Mouse (Mus musculus) heart, embryonic 11.5 days (tissue): ENCODE data around the gene Hdc. TPM values are rescaled to one million over a fixed set of nuclear protein-coding genes. Genes with fewer than 3 reads are reported as not detected.

Experiments
- ATAC-seq: fragments of 200-750 bp; cut with Nextera tagmentation; replicated peaks from 2 replicates; pipeline ENCODE4 v1.8.0; 2017; ENCODE audit warnings: moderate library complexity; ENCODE audit not compliant: insufficient number of reproducible peaks, low FRiP score, low TSS enrichment
- H3K27ac ChIP-seq: fragments of 300-500 bp; sonication (generic); 2 replicates; pipeline ENCODE4 v1.5.1; 2014; ENCODE audit warnings: mild to moderate bottlenecking, low read depth, low read length
- H3K27me3 ChIP-seq: fragments of 300-500 bp; sonication (generic); 2 replicates; pipeline ENCODE4 v1.6.1; 2014; ENCODE audit warnings: mild to moderate bottlenecking, low read length, mixed read lengths; ENCODE audit not compliant: control insufficient read depth, insufficient read depth
- H3K36me3 ChIP-seq: fragments of 300-500 bp; sonication (generic); 2 replicates; pipeline ENCODE4 v1.6.1; 2014; ENCODE audit warnings: mild to moderate bottlenecking, low read length, moderate library complexity, mixed read lengths; ENCODE audit not compliant: control insufficient read depth, insufficient read depth
- H3K4me1 ChIP-seq: fragments of 300-500 bp; sonication (generic); 2 replicates; pipeline ENCODE4 v1.6.1; 2014; ENCODE audit warnings: low read length; ENCODE audit not compliant: control insufficient read depth, insufficient read depth
- H3K4me2 ChIP-seq: fragments of 300-500 bp; sonication (generic); 2 replicates; pipeline ENCODE4 v1.6.1; 2014; ENCODE audit warnings: mild to moderate bottlenecking, moderate library complexity
- H3K4me3 ChIP-seq: fragments of 300-500 bp; sonication (generic); 2 replicates; pipeline ENCODE4 v1.5.1; 2014; ENCODE audit warnings: low read depth, low read length
- H3K9ac ChIP-seq: fragments of 300-500 bp; sonication (generic); 2 replicates; pipeline ENCODE4 v1.6.1; 2014; ENCODE audit warnings: mild to moderate bottlenecking, low read depth, low read length, moderate library complexity
- H3K9me3 ChIP-seq: fragments of 300-500 bp; sonication (generic); replicated peaks from 2 replicates; pipeline ENCODE4 v1.6.1; 2016; ENCODE audit warnings: low read length; ENCODE audit not compliant: control insufficient read depth
- WGBS: fragments of 180-500 bp; shearing (Covaris S2); extraction: QIAGEN DNeasy Blood & Tissue Kit; methylation state at CpG from one replicate; pipeline ENCODE4 v1.1.7; 2014; ENCODE audit not compliant: insufficient replicate concordance; 5-methylcytosine and 5-hydroxymethylcytosine counted together
- polyA plus RNA-seq: library from polyadenylated mRNA; unstranded; fragments of >200 nt; fragmentation: Nextera tagmentation; extraction: Ambion mirVana; gene quantifications from 2 replicates; pipeline ENCODE4 v1.2.1, GENCODE M21; 2014

The Hdc gene
- polyA plus RNA-seq, 1 experiment from 2014 or later = 4.3 TPM

DNA sequence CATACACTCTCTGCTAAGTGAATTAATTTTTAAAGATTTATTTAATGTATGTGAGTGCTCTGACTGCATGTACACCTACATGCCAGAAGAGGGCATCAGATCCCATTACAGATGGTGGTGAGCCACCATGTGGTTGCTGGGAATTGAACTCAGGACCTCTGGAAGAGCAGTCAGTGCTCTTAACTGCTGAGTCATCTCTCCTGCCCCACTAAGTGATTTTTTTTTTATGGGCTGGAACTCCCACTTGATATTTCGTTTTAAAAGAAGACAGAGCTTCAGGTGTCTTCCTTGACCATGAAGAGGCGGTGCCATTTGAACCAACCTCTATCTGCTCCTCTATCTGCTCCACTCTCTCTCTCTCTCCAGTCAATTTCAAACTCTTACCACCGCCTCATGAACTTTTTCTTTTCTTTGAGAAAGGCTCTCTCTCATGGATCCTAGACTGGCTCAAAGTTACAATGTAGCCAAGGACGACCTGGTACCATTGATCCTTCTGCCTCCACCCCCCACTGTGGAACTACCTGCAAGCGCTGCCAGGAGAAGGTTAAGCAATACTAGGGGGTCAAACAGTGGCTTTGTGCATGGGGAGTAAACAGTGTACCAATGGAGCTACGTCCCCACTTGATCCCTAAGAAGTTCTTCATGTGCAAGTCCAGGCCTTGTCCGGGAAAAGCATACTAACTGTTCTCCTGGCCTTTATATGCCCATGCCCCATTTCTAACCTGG lies 22.6 kb downstream of the Hdc start:
- WGBS = 88% methylated on average over 7 of the region's 7 CpGs
- no peak overlapping the region for H3K4me3 ChIP-seq
- H3K27me3 ChIP-seq = no peaks in the 10 kb centered on the region
- ATAC-seq = no peak
- no peaks in the 10 kb centered on the region for H3K36me3 ChIP-seq
- no peak overlapping the region for H3K4me2 ChIP-seq
- H3K9me3 ChIP-seq = no peaks in the 10 kb centered on the region
- no peak overlapping the region for H3K9ac ChIP-seq
- H3K27ac ChIP-seq = no peak overlapping the region
- no peaks in the 10 kb centered on the region for H3K4me1 ChIP-seq

GRCm38 (mm10) chr2:126593831-126594610 lies 25.1 kb downstream of the Hdc start:
- Histone ChIP-seq H3K9ac (peak overlapping the region; percentile 23; the same call in 1 of the 2 replicates), H3K4me3 (peak overlapping the region; percentile 34), H3K27ac (no peak overlapping the region), H3K9me3 (no peaks in the 10 kb centered on the region), H3K36me3 (no peaks in the 10 kb centered on the region), H3K4me2 (peak overlapping the region; percentile 64), H3K4me1 (no peaks in the 10 kb centered on the region), H3K27me3 (no peaks in the 10 kb centered on the region)
- 18% methylated on average over 26 of the region's 26 CpGs for WGBS
- no peak; the same call in 1 of the 2 replicates for ATAC-seq

GRCm38 (mm10) chr2:126591304-126591703 lies 27.8 kb downstream of the Hdc start:
- Histone ChIP-seq H3K4me2 (no peak overlapping the region), H3K27me3 (no peaks in the 10 kb centered on the region), H3K27ac (no peak overlapping the region), H3K9ac (no peak overlapping the region), H3K4me1 (no peaks in the 10 kb centered on the region), H3K9me3 (no peaks in the 10 kb centered on the region), H3K36me3 (no peaks in the 10 kb centered on the region), H3K4me3 (no peak overlapping the region)
- WGBS = 82% methylated on average over 4 of the region's 4 CpGs
- ATAC-seq = no peak

DNA sequence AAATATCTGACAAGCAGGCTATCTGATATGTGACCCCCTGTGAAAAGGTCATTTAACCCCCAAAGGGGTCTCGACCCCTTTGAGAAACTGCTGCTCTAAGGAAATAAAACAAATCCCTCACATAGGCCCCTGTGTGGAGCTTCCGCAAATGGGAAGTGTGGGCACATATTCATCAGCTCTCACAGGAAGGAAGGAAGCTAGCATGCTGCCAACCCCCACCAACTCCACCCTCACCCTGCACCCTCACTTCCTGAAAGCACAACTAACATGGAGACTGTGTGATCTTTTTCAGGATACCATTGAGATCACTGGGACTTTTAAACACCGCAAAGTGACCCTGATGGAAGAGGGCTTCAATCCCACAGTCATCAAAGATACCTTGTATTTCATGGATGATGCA lies 31.6 kb downstream of the Hdc start:
- Histone ChIP-seq H3K36me3 (no peaks in the 10 kb centered on the region), H3K4me3 (no peak overlapping the region), H3K27ac (no peak overlapping the region), H3K27me3 (no peaks in the 10 kb centered on the region), H3K4me2 (no peak overlapping the region), H3K9me3 (no peaks in the 10 kb centered on the region), H3K4me1 (no peaks in the 10 kb centered on the region), H3K9ac (no peak overlapping the region)
- WGBS = 77% methylated on average over 3 of the region's 3 CpGs
- ATAC-seq = no peak

DNA sequence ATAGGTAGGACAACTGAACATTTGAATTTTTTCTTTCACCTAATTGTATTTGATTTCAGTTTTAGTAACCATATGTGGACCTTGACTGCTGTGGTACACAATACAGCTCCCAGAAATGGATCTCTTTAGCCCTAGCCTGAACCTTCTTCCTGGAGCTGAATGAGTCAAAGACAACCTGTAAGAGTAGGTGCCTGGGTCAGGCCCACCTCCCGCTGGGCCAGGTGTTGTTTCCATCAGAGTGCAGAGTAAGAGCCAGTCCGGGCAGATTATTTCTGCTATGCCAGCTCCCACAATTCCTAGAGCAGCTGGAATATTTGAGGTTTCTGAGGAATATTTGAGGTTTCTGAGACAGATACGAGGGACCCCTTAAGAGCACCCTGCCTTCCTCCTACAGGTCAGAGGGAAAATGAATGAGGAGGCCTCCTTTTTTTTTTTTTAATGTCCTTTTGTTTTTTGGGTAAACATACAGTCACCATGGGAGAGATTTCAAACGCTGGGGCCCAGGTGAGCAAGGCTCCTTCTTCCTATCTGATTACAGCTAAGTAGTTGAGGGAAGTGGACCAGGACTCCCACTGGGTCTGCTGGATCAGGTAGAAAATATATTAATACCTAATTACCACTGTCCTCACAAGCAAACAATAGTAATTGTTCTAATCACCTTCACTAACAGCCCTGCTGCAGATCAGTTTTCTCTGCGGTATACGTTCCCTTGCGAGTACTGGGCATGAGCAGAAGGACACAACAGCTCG lies 34.3 kb downstream of the Hdc start:
- Histone ChIP-seq H3K4me2 (no peak overlapping the region), H3K27me3 (no peaks in the 10 kb centered on the region), H3K4me1 (no peaks in the 10 kb centered on the region), H3K9ac (no peak overlapping the region), H3K4me3 (no peak overlapping the region), H3K36me3 (no peaks in the 10 kb centered on the region), H3K9me3 (no peaks in the 10 kb centered on the region), H3K27ac (no peak overlapping the region)
- ATAC-seq = no peak
- 78% methylated on average over 8 of the region's 8 CpGs for WGBS

GRCm38 (mm10) chr2:126583960-126584359 lies 35.1 kb downstream of the Hdc start:
- no peak overlapping the region for H3K4me2 ChIP-seq
- H3K36me3 ChIP-seq = no peaks in the 10 kb centered on the region
- no peak for ATAC-seq
- no peaks in the 10 kb centered on the region for H3K27me3 ChIP-seq
- no peak overlapping the region for H3K4me3 ChIP-seq
- no peak overlapping the region for H3K27ac ChIP-seq
- no peak overlapping the region for H3K9ac ChIP-seq
- no peaks in the 10 kb centered on the region for H3K4me1 ChIP-seq
- H3K9me3 ChIP-seq = no peaks in the 10 kb centered on the region
- WGBS = 68% methylated on average over 6 of the region's 6 CpGs

DNA sequence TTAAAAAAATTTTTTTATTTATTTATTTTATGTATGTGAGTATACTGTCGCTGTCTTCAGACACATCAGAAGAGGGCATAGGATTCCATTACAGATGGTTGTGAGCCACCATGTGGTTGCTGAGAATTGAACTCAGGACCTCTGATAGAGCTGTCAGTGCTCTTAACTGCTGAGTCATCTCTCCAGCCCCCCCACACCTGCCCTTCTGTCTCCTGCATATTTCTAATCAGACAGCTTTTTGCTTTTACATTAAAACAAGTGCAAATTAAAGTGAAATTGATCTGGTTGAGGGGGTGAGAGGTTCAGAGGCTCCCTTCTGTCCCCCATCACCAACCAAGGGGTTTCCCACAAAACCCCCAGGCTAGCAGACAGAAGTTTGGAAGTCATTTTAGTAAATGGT lies 39.8 kb downstream of the Hdc start:
- H3K27me3 ChIP-seq = no peaks in the 10 kb centered on the region
- 83% methylated on average over 1 of the region's 1 CpGs for WGBS
- H3K4me2 ChIP-seq = no peak overlapping the region
- no peaks in the 10 kb centered on the region for H3K36me3 ChIP-seq
- H3K9ac ChIP-seq = no peak overlapping the region
- no peaks in the 10 kb centered on the region for H3K4me1 ChIP-seq
- H3K4me3 ChIP-seq = no peak overlapping the region
- H3K9me3 ChIP-seq = no peaks in the 10 kb centered on the region; the same call in 1 of the 2 replicates
- H3K27ac ChIP-seq = no peak overlapping the region
- no peak for ATAC-seq

DNA sequence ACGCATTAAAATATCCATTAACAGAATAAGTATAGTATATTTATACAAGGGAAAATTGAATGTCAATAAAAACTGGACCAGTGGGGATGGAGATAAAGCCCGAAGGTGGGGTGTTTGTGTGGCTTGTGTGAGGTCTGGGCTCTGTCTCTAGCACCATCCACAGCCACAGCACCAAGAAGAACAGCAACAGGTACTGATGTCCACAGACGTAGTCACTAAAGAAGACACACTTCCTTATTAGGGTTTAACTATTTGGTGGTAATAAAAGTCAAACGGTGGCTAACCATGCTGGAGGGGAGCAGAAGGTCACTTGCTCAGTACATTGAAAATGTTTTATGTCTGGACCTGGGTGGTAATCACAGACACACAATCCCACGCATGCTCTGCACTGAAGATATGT lies 41.7 kb downstream of the Hdc start:
- H3K36me3 ChIP-seq = no peaks in the 10 kb centered on the region
- H3K4me1 ChIP-seq = no peaks in the 10 kb centered on the region
- ATAC-seq = no peak
- WGBS = 82% methylated on average over 5 of the region's 5 CpGs
- no peak overlapping the region for H3K4me2 ChIP-seq
- no peaks in the 10 kb centered on the region for H3K27me3 ChIP-seq
- no peaks in the 10 kb centered on the region; the same call in 1 of the 2 replicates for H3K9me3 ChIP-seq
- no peak overlapping the region for H3K4me3 ChIP-seq
- H3K9ac ChIP-seq = no peak overlapping the region
- H3K27ac ChIP-seq = no peak overlapping the region
